Mouse (Mus musculus) layer of hippocampus, adult 18-20 months (tissue): ENCODE measurements at regions not wholly inside any gene's neighbourhood (a gene's known extent, or its start where the extent isn't known, plus 50 kb on each side); places are given as distances from the start of the nearest gene placed in this dataset.

Source experiments
- DNase-seq, 2 experiments: peaks; one replicate each; pipeline ENCODE4 v3.0.0; 2022; ENCODE audit warnings: low spot score in 2 of 2

- no peak for DNase-seq
Observed at GRCm38 (mm10) chr10:120666202-120666860, 190.1 kb upstream of the Hmga2 start.

GRCm38 (mm10) chr10:120665670-120666069, 189.4 kb upstream of the Hmga2 start:
- DNase-seq = no peak

GRCm38 (mm10) chr10:120664419-120664818, 188.2 kb upstream of the Hmga2 start:
- no peak for DNase-seq

GRCm38 (mm10) chr10:120663396-120663795, 187.1 kb upstream of the Hmga2 start:
- no peak for DNase-seq

GRCm38 (mm10) chr10:120660503-120660902, 184.2 kb upstream of the Hmga2 start:
- DNase-seq = no peak

GRCm38 (mm10) chr10:120655238-120655931, 179.1 kb upstream of the Hmga2 start:
- peak in 1 of 2 experiments; percentile 25 for DNase-seq

GRCm38 (mm10) chr10:120652525-120653215, 176.4 kb upstream of the Hmga2 start:
- DNase-seq = no peak

GRCm38 (mm10) chr10:120651845-120652244, 175.6 kb upstream of the Hmga2 start:
- DNase-seq = no peak

GRCm38 (mm10) chr10:120650336-120650735, 174.1 kb upstream of the Hmga2 start:
- no peak for DNase-seq

GRCm38 (mm10) chr10:120648741-120649140, 172.5 kb upstream of the Hmga2 start:
- no peak for DNase-seq

- no peak for DNase-seq
Observed at GRCm38 (mm10) chr10:120648031-120648430, 171.8 kb upstream of the Hmga2 start.

- no peak for DNase-seq
Observed at GRCm38 (mm10) chr10:120647323-120647722, 171.1 kb upstream of the Hmga2 start.

GRCm38 (mm10) chr10:120646862-120647311, 170.6 kb upstream of the Hmga2 start:
- DNase-seq = no peak

GRCm38 (mm10) chr10:120640847-120641246, 164.6 kb upstream of the Hmga2 start:
- DNase-seq = no peak

- no peak for DNase-seq
Observed at GRCm38 (mm10) chr10:120638316-120638715, 162.0 kb upstream of the Hmga2 start.

GRCm38 (mm10) chr10:120635818-120636543, 159.7 kb upstream of the Hmga2 start:
- peak in 1 of 2 experiments; percentile 34 for DNase-seq

- DNase-seq = no peak
Observed at GRCm38 (mm10) chr10:120635194-120635593, 158.9 kb upstream of the Hmga2 start.

- DNase-seq = no peak
Observed at GRCm38 (mm10) chr10:120632071-120632470, 155.8 kb upstream of the Hmga2 start.

- DNase-seq = no peak
Observed at GRCm38 (mm10) chr10:120628066-120628465, 151.8 kb upstream of the Hmga2 start.

- DNase-seq = no peak
Observed at GRCm38 (mm10) chr10:120625474-120625873, 149.2 kb upstream of the Hmga2 start.

GRCm38 (mm10) chr10:120624203-120624942, 148.1 kb upstream of the Hmga2 start:
- no peak for DNase-seq
